Mouse (Mus musculus) liver, embryonic 13.5 days (tissue): ENCODE data around the gene 2310022A10Rik. TPM values are rescaled to one million over a fixed set of nuclear protein-coding genes. Genes with fewer than 3 reads are reported as not detected.

Experiments
- ATAC-seq: fragments of 200-750 bp; cut with Nextera tagmentation; 2 replicates; pipeline ENCODE4 v1.8.0; 2017; ENCODE audit warnings: low read depth, mild to moderate bottlenecking, moderate number of reproducible peaks, moderate library complexity
- DNase-seq: peaks from one replicate; pipeline ENCODE4 v3.0.0; 2022
- H3K27ac ChIP-seq: fragments of 300-500 bp; sonication (generic); 2 replicates; pipeline ENCODE4 v1.5.1; 2015; ENCODE audit warnings: moderate library complexity, mild to moderate bottlenecking, inconsistent platforms
- H3K27me3 ChIP-seq: fragments of 300-500 bp; sonication (generic); 2 replicates; pipeline ENCODE4 v1.6.1; 2015; ENCODE audit warnings: mild to moderate bottlenecking, inconsistent platforms
- H3K36me3 ChIP-seq: fragments of 300-500 bp; sonication (generic); 2 replicates; pipeline ENCODE4 v1.6.1; 2015; ENCODE audit warnings: mild to moderate bottlenecking, inconsistent platforms
- H3K4me1 ChIP-seq: fragments of 300-500 bp; sonication (generic); replicated peaks from 2 replicates; pipeline ENCODE4 v1.6.1; 2015; ENCODE audit warnings: inconsistent platforms
- H3K4me2 ChIP-seq: fragments of 300-500 bp; sonication (generic); 2 replicates; pipeline ENCODE4 v1.6.1; 2015; ENCODE audit warnings: inconsistent platforms, mild to moderate bottlenecking, moderate library complexity
- H3K4me3 ChIP-seq: fragments of 300-500 bp; sonication (generic); replicated peaks from 2 replicates; pipeline ENCODE4 v1.5.1; 2015; ENCODE audit warnings: mild to moderate bottlenecking, inconsistent platforms
- H3K9ac ChIP-seq: fragments of 300-500 bp; sonication (generic); 2 replicates; pipeline ENCODE4 v1.6.1; 2015; ENCODE audit warnings: mild to moderate bottlenecking, inconsistent platforms
- H3K9me3 ChIP-seq: fragments of 300-500 bp; sonication (generic); replicated peaks from 2 replicates; pipeline ENCODE4 v1.6.1; 2016; ENCODE audit warnings: inconsistent platforms
- WGBS: fragments of 180-500 bp; shearing (Covaris S2); methylation state at CpG from one replicate; pipeline ENCODE4 v1.1.7; 2015; ENCODE audit not compliant: insufficient replicate concordance; 5-methylcytosine and 5-hydroxymethylcytosine counted together
- polyA plus RNA-seq: library from polyadenylated mRNA; unstranded; fragments of >200 nt; fragmentation: Nextera tagmentation; extraction: Ambion mirVana; gene quantifications from 2 replicates; pipeline ENCODE4 v1.2.1, GENCODE M21; 2015

2310022A10Rik gene
- polyA plus RNA-seq, 1 experiment from 2014 or later, result 19.7 TPM

DNA sequence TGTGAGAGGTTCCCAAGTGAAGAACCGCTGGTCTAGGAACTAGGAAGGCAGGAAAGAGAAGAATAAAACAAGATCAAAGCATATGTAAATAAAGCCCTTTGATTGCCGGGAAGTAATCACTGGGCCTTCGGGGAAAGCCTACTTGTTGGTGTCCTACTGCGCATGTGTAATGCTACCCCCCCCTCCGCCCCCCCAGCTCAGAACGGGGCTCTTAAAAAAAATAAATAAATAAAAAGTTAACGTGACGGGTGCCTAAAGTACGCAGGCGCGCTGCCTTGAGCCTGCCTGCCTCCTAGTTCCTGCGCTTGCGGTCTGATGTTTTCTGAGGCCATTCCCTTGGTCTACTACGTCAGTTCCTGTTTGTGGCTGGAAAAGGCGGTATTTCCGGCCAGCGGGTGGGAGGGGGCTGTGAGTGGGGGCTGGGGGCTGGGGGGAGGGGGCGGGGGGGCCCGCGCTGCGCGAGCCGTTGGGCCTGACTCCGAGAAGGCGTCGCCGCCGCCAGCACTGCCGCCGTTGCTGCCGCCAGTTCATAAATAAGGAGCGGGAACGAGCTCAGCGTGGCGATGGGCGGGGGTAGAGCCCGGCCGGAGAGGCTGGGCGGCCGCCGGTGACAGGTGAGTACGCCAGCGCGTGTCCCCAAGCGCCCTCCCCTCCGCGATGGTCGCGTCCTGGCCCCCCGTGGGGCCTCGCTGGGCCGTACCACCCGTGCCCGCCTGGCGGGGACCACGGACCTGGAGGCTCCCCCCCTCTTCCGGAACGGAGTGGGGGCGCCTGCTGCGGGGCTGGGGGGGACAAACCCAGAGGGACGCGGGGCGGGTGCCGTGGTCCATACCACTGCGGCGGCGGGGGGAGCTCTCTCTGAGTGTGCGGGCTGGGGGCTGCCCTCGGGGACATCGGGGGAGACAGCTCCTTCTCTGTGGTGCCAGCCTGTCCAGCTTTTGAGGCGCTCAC, 38.5 kb downstream of the 2310022A10Rik start, which contains the start of gene Akt2:
Akt2 (plus strand) TSS at position 287 of the 951 bp plus-strand sequence.
- ATAC-seq (peak; percentile 78), DNase-seq (peak; percentile 84)
- Histone ChIP-seq H3K4me3 (peak within 1 kb of the TSS; percentile 73), H3K9ac (peak within 1 kb of the TSS; percentile 90), H3K9me3 (no peaks in the 10 kb centered on the region), H3K4me2 (peak within 1 kb of the TSS; percentile 93), H3K27ac (peak within 1 kb of the TSS; percentile 99), H3K4me1 (peaks cover 50% of the 10 kb centered on the region), H3K27me3 (no peaks in the 10 kb centered on the region), H3K36me3 (peaks cover 10% of the 10 kb centered on the region; the same call in 1 of the 2 replicates)
- under 1% methylated on average over 60 of the region's 71 CpGs for WGBS

DNA sequence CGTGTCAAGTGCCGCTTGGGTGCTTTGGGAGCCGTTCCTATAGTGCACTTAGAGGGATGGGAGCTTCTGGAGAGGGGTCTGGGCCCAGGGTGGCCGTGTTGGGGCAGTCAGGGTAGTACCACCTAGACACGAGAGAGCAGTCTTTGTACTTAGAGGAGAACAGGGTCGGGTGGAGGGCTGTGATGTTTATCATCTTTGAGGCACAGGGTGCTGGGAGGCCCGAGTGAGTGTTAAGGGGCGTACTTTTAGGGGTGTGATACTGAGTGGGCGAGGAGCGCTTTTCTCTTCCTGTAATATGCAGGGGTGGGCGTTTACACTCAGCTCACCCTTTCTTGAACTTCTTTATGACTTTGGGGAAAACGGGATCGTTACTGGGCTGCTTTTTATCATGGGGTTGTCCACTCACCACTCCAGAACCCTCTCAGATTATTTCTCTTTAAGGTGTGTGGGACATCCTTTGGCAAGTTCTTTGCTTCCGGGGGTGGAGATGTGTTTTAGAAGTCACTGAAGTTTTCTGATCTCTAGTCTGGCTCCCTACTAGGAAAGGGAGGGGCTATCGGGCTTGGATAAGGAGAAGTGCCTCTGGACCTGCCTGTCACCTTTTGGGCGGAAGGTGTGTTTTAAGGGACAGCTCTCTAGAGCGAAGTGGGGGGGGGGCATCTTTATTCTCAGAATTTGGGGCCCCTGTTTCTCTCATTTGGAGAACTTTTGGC, 39.3 kb downstream of the 2310022A10Rik start:
- peak overlapping the region; percentile 90 for H3K9ac ChIP-seq
- H3K36me3 ChIP-seq, result peaks cover 10% of the 10 kb centered on the region; the same call in 1 of the 2 replicates
- H3K4me1 ChIP-seq, result peaks cover 58% of the 10 kb centered on the region
- no peaks in the 10 kb centered on the region for H3K27me3 ChIP-seq
- under 1% methylated on average over 17 of the region's 17 CpGs for WGBS
- peak overlapping the region; percentile 73 for H3K4me3 ChIP-seq
- peak overlapping the region; percentile 93 for H3K4me2 ChIP-seq
- peak; percentile 38 for DNase-seq
- H3K9me3 ChIP-seq, result no peaks in the 10 kb centered on the region
- H3K27ac ChIP-seq, result peak overlapping the region; percentile 99
- peak; percentile 69 for ATAC-seq

DNA sequence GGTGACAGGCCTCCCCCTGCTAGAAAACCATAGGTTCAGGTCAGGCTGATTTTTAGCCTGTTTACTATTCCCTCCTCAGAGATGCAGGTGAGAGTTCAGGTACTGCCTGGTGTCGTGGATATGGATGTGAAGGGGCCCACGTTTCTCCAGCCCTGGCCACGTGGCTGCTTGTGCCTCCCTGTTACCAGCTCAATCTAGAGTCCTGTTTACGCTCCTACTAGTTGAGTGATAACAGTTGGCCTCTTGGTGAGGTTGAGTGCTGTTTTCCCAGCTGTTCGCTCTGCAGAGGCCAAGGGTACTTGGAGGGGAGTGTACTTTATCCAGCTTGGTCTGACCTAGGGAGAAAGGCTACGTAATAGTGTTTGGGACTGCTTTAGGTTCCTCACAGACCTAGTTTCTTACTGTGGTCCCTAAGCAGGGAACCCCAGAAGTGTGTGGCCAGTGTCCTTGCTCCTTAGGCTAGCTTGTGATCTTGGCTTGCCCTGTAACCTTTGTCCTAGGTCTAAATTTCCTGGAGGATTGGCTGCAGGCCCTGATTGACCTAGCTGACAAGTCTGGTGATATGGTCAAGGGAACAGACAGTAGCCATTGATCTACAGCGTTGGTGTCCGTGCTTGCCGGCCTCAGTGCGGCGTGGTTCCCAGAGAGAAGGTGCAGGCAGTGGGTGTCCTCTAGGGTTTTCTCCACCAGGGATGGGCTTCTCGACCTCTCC, 40.1 kb downstream of the 2310022A10Rik start:
- H3K27ac ChIP-seq, result peak overlapping the region; percentile 99
- peak overlapping the region; percentile 93 for H3K4me2 ChIP-seq
- peaks cover 65% of the 10 kb centered on the region for H3K4me1 ChIP-seq
- peak overlapping the region; percentile 90 for H3K9ac ChIP-seq
- no peaks in the 10 kb centered on the region for H3K9me3 ChIP-seq
- H3K4me3 ChIP-seq, result peak overlapping the region; percentile 73
- H3K36me3 ChIP-seq, result peaks cover 10% of the 10 kb centered on the region; the same call in 1 of the 2 replicates
- WGBS, result 47% methylated on average over 12 of the region's 12 CpGs
- DNase-seq (peak; percentile 36), ATAC-seq (peak; percentile 25)
- H3K27me3 ChIP-seq, result no peaks in the 10 kb centered on the region

DNA sequence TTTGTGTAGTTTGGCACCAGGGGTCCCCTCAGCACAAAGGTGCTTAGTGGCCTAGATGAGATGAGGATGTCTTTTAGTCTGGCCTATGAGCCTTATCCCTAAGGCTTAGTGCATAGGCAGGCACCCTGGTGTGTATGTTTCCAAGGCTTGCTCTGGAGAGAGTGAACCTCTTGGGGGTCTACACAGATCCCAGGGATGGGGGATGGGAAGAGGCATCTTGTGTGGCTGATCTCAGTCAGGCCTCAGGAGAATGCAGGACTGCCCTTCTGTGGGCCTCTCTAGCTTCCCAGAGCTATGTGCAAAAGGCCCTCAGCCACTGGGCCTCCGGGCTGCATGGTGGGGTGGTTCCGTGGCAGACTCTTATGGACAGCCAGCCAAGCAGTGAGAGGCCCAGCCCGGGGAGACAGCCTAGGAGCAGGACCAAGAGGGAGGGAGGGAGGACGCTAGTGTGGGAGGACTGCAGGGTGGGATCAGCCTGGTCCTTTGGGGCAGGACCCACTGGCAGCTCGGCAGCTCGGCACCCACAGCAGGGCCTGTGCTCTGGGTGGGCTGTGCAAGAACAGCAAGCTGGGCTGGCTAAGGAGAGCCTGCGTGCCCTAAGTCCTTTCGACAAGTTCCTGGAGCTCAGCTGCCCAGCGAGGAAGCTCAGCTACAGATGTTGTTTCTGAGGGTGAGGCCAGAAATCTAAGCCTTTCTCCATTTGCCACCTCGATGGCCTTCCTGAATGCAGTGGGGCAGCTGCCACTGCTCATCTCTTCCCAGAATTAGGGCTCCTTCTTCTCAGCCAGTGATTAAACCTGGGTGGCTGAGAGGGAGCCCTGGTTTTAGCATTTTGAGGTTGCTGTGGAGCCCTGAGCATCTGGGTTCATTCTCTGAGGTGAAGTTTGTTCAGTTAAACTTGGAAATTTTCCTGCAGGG, 43.8 kb downstream of the 2310022A10Rik start:
- no peaks in the 10 kb centered on the region for H3K9me3 ChIP-seq
- ATAC-seq (no peak), DNase-seq (no peak)
- H3K4me2 ChIP-seq, result peak overlapping the region; percentile 33; the same call in 1 of the 2 replicates
- no peaks in the 10 kb centered on the region for H3K27me3 ChIP-seq
- H3K4me1 ChIP-seq, result peaks cover 96% of the 10 kb centered on the region
- peak overlapping the region; percentile 90 for H3K9ac ChIP-seq
- 71% methylated on average over 10 of the region's 10 CpGs for WGBS
- H3K27ac ChIP-seq, result peak overlapping the region; percentile 67
- peaks cover 10% of the 10 kb centered on the region; the same call in 1 of the 2 replicates for H3K36me3 ChIP-seq
- H3K4me3 ChIP-seq, result no peak overlapping the region

DNA sequence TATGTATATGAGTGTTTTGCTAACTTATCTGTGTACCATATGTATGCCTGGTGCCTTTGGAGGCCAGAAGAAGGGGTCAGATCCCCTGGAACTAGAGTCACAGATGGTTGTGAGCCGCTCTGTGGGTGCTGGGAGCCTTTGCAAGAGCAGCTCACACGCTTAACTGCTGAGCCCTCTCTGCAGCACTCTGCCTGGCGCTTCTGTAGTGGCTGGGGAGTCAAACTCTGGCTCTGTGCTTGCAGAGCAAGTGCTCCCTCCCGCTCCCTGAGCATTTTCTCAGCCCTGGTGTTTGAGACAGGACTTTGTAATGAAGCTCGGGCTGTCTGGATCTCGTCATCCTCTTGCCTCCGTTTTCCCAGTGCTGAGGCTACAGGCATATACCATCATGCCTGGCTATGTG, 45.0 kb downstream of the 2310022A10Rik start:
- Histone ChIP-seq H3K36me3 (peaks cover 11% of the 10 kb centered on the region; the same call in 1 of the 2 replicates), H3K27me3 (no peaks in the 10 kb centered on the region), H3K27ac (peak overlapping the region; percentile 67; the same call in 1 of the 2 replicates), H3K9me3 (no peaks in the 10 kb centered on the region), H3K4me2 (no peak overlapping the region), H3K9ac (peak overlapping the region; percentile 90; the same call in 1 of the 2 replicates), H3K4me1 (peaks cover 98% of the 10 kb centered on the region), H3K4me3 (no peak overlapping the region)
- ATAC-seq (no peak), DNase-seq (no peak)
- WGBS, result 76% methylated on average over 7 of the region's 7 CpGs

DNA sequence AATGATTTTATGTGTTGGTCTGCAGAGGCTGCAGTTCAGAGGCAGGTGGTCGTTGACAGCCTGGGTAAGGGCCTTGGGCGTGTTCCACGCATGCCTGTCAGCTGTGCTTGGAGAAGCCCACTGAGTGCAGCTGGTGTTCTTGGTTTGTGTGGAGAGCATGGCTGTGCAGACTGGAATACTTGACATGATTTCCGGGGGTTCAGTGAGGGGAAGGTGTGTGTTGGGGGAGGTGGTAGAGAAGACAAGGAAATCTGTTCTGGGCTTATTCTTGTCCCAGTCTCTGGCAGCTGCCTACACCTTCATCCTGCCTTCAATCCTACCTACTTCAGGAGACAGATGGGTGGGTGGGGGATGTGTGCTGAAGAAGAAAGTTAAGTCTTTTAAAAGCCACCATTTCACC, 48.6 kb downstream of the 2310022A10Rik start:
- no peak for DNase-seq
- Histone ChIP-seq H3K9me3 (no peaks in the 10 kb centered on the region), H3K4me1 (peaks cover 98% of the 10 kb centered on the region), H3K4me3 (no peak overlapping the region), H3K27ac (peak overlapping the region; percentile 20; the same call in 1 of the 2 replicates), H3K36me3 (peaks cover 5% of the 10 kb centered on the region; the same call in 1 of the 2 replicates), H3K9ac (no peak overlapping the region), H3K4me2 (no peak overlapping the region), H3K27me3 (no peaks in the 10 kb centered on the region)
- WGBS, result 70% methylated on average over 4 of the region's 4 CpGs
- no peak for ATAC-seq

DNA sequence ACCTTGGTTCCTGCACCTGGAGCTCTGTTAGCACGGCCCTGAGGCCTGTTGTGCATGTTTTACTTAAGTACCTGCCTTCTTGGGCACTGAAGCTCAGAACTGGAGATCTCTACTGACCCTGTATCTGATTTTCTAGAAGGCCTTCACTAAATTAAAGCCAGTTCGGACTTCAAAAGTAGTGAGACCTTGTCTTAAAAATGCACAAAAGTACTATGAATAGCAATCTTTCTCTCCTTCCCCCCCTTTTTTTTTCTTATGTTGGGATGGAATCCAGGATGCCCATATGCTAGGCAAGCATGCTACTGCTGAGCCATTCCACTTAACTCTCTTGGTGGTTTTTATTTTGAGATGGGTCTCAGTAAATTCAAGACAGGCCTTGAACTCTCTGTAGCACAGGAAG, 49.1 kb downstream of the 2310022A10Rik start:
- Histone ChIP-seq H3K9me3 (no peaks in the 10 kb centered on the region), H3K9ac (no peak overlapping the region), H3K4me3 (no peak overlapping the region), H3K27ac (peak overlapping the region; percentile 20; the same call in 1 of the 2 replicates), H3K4me2 (no peak overlapping the region), H3K4me1 (peaks cover 98% of the 10 kb centered on the region), H3K27me3 (no peaks in the 10 kb centered on the region), H3K36me3 (peaks cover 5% of the 10 kb centered on the region; the same call in 1 of the 2 replicates)
- WGBS, result 71% methylated on average over 2 of the region's 2 CpGs
- ATAC-seq (no peak), DNase-seq (no peak)

DNA sequence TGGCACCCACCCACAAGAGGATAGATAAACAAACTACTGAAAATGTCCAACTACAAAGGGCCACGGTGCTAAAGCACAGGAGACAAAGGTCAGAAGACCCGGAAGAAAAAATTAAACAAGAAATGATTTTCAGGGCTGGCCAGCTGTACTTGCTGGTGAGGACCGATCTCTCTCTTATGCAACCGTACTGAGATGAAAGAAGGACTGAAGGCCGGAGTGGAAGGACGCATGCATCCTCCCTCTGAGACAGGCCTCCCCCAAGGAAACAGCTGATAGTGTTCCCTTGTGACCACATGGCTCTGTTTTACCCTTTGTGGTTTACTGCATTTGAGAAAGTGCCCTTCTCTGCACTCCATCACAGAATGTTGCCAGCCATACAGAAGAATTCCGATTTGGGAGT, 49.8 kb downstream of the 2310022A10Rik start:
- peaks cover 10% of the 10 kb centered on the region; the same call in 1 of the 2 replicates for H3K36me3 ChIP-seq
- peak overlapping the region; percentile 20; the same call in 1 of the 2 replicates for H3K27ac ChIP-seq
- H3K4me3 ChIP-seq, result no peak overlapping the region
- 0 out of 2 replicates have a peak overlapping the region, but pooled peaks have one; percentile 1 for H3K4me2 ChIP-seq
- ATAC-seq (no peak), DNase-seq (no peak)
- no peak overlapping the region for H3K9ac ChIP-seq
- H3K27me3 ChIP-seq, result no peaks in the 10 kb centered on the region
- H3K4me1 ChIP-seq, result peaks cover 98% of the 10 kb centered on the region
- H3K9me3 ChIP-seq, result no peaks in the 10 kb centered on the region
- 36% methylated on average over 7 of the region's 7 CpGs for WGBS

DNA sequence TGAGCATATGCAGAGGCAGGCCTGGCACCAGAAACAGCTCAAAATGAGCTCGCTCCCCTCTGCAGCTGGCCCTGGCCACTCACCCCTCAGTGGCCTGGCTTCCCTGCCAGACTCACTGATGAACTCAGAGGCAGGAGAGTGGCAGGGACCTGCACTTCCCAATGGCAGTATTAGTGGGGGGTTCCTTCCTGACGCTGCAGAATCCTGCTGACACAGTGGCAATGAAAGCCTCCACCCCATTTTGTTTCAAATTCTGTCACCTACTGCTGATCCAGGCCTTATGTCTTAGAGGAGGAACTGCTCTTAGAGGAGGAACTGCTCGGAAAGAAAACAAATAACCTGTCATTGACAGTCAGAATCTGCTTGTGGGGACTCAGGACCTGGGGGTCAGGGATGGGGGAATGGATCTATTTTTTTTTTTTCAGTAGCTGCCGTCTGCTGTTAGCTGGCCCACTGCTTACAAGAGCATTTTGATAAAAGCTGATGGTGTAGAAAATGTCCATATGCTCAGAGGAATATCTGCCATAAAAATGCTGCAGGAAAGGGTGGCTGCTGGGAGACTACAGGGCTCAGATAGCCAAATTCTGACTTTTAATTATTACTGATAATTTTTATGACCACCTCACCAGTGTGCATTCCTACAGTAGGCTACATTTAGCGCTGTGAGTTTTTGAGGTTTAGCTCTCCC, 51.8 kb downstream of the 2310022A10Rik start:
- Histone ChIP-seq H3K9me3 (no peaks in the 10 kb centered on the region), H3K27ac (0 out of 2 replicates have a peak overlapping the region, but pooled peaks have one; percentile 42), H3K36me3 (peaks cover 27% of the 10 kb centered on the region), H3K4me2 (no peak overlapping the region), H3K4me3 (no peak overlapping the region), H3K9ac (no peak overlapping the region), H3K27me3 (no peaks in the 10 kb centered on the region), H3K4me1 (peaks cover 98% of the 10 kb centered on the region)
- DNase-seq (no peak), ATAC-seq (no peak)
- whole genome bisulfite sequencing, result 48% methylated on average over 5 of the region's 5 CpGs
